Mouse (Mus musculus) layer of hippocampus, adult 6 months (tissue): ENCODE measurements around the gene Ltbr. TPM values are rescaled to one million over a fixed set of nuclear protein-coding genes. Genes with fewer than 3 reads are reported as not detected.

Experiments
- long read RNA-seq, 2 experiments: library from polyadenylated mRNA; unstranded; transcript quantifications; one replicate each; pipeline ENCODE4 v2.0.0; 2019 to 2020
- polyA plus RNA-seq: library from polyadenylated mRNA; unstranded; fragments of <200 nt; fragmentation: Nextera tagmentation; gene quantifications from 2 replicates; pipeline ENCODE4 v1.2.3, GENCODE M21; 2021

Ltbr gene
- 5.4 and 6.4 TPM in 2 replicates for polyA plus RNA-seq
- long read RNA-seq, experiment 1, partial matches to known transcripts = 0 of 3 reads
- long read RNA-seq, experiment 1, other reads (novel, unspliced or antisense) = 1 of 3 reads
- long read RNA-seq, experiment 2, transcript Ltbr-201 (10 exons, 2,107 nt) = major isoform, 13 of 16 reads
- long read RNA-seq, experiment 2, partial matches to known transcripts = 2 of 16 reads
- long read RNA-seq, experiment 2, other reads (novel, unspliced or antisense) = 1 of 16 reads

GRCm38 (mm10) chr6:125313546-125314230, at the start of gene Ltbr:
Gene Ltbr, minus strand, starts transcription at chr6:125313885.

GRCm38 (mm10) chr6:125348721-125349574, 35.3 kb upstream of the Ltbr start, which contains the start of gene Tnfrsf1a:
Gene Tnfrsf1a, plus strand, starts transcription at chr6:125349362.

DNA sequence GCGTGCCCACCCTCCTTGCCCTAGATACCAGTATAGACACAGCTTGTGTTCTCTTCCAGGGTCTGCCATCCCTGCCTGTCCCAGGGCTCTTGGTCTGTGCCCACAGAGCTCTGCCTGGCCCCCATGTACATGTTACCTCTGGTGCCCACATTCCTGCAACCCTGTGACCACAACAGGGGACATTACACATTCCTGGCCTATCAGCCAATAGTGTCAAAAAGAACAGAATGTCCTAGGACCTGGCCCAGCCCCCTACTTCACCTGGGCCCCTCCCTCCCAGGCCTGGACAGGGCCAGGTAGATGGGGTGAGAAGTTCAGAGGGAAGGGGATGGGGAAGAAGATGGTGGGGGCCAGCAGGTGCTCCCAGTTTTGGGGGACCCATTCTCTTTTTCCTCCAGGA, 6.6 kb upstream of the Ltbr start, which contains the start of gene Scnn1a:
Scnn1a (plus strand) TSS at position 337 of the 400 bp plus-strand sequence.

GRCm38 (mm10) chr6:125285890-125286289, 27.8 kb downstream of the Ltbr start, which contains the start of gene Tuba3a:
Gene Tuba3a, minus strand, starts transcription at chr6:125286042.

Other genes starting within 250 kb of the Ltbr start
- gene Lpar5, start 246.0 kb downstream of the Ltbr start, polyA plus RNA-seq = 1.1 and 2.0 TPM in 2 replicates
- 62.8 and 65.4 TPM in 2 replicates for gene Chd4, start 217.9 kb downstream of the Ltbr start, polyA plus RNA-seq
- 18.4 and 19.1 TPM in 2 replicates for gene Nop2, start 182.0 kb downstream of the Ltbr start, polyA plus RNA-seq
- 19.3 and 22.8 TPM in 2 replicates for gene Iffo1, start 168.6 kb downstream of the Ltbr start, polyA plus RNA-seq
- gene Gapdh, start 147.4 kb downstream of the Ltbr start, polyA plus RNA-seq = 2,583 and 3,039 TPM in 2 replicates
- 2.8 and 3.0 TPM in 2 replicates for gene Ncapd2, start 122.2 kb downstream of the Ltbr start, polyA plus RNA-seq
- 131 and 135 TPM in 2 replicates for gene Mrpl51, start 122.1 kb downstream of the Ltbr start, polyA plus RNA-seq
- gene Vamp1, start 98.3 kb downstream of the Ltbr start, polyA plus RNA-seq = 30.9 and 31.2 TPM in 2 replicates
- gene Tapbpl, start 82.0 kb downstream of the Ltbr start, polyA plus RNA-seq = 5.3 and 6.1 TPM in 2 replicates
- gene Cd27, start 76.9 kb downstream of the Ltbr start, polyA plus RNA-seq = 0.38 and 0.43 TPM in 2 replicates
- 0.09 and 0.15 TPM in 2 replicates for gene Tuba3a, start 27.8 kb downstream of the Ltbr start, polyA plus RNA-seq
- 3.4 and 4.3 TPM in 2 replicates for gene Scnn1a, start 6.8 kb upstream of the Ltbr start, polyA plus RNA-seq
- gene Tnfrsf1a, start 35.5 kb upstream of the Ltbr start, polyA plus RNA-seq = 7.2 and 7.7 TPM in 2 replicates
- gene Plekhg6, start 66.9 kb upstream of the Ltbr start, polyA plus RNA-seq = 0.04 and 0.11 TPM in 2 replicates
- gene Cd9, start 180.9 kb upstream of the Ltbr start, polyA plus RNA-seq = 164 and 192 TPM in 2 replicates
- 3.6 and 5.3 TPM in 2 replicates for gene Vwf, start 232.9 kb upstream of the Ltbr start, polyA plus RNA-seq